Mouse (Mus musculus) urinary bladder, postnatal 36 days (tissue): ENCODE results near the gene Ces2b.
"Not testable (repeated sequence)": the region's sequence is repeated elsewhere in the genome, so short reads cannot be mapped to it uniquely, and the experiment has no call there.

Source experiments
- DNase-seq, 2 experiments: peaks; one replicate each; pipeline ENCODE4 v3.0.0; 2022; ENCODE audit warnings: low spot score in 2 of 2, mixed read lengths in 1 of 2

Gene Ces2b

GRCm38 (mm10) chr8:104831440-104831839, at the start of gene Ces2b:
TSS of gene Ces2b (plus strand) at chr8:104831572.
- no peak for DNase-seq

DNA sequence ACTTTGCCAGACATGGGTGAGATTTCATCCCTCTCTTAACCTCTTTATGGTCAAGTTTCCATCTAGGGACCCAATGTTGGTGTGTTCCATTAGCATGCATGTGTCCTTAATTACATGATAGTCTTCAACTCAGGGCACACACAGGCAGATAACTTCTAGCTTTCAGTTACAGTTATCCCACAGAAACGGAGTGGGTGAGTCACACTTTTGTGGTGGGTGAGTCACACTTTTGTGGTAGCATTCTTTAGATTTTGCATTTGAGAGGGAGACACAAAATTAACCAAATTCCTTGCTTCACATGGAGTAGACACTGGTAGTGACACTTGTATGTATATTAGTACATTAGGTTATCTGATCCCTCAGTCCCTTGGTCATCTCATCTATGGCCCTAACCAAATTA, 44.3 kb upstream of the Ces2b start:
- no peak for DNase-seq

GRCm38 (mm10) chr8:104788929-104789328, 42.4 kb upstream of the Ces2b start:
- DNase-seq, result no peak

DNA sequence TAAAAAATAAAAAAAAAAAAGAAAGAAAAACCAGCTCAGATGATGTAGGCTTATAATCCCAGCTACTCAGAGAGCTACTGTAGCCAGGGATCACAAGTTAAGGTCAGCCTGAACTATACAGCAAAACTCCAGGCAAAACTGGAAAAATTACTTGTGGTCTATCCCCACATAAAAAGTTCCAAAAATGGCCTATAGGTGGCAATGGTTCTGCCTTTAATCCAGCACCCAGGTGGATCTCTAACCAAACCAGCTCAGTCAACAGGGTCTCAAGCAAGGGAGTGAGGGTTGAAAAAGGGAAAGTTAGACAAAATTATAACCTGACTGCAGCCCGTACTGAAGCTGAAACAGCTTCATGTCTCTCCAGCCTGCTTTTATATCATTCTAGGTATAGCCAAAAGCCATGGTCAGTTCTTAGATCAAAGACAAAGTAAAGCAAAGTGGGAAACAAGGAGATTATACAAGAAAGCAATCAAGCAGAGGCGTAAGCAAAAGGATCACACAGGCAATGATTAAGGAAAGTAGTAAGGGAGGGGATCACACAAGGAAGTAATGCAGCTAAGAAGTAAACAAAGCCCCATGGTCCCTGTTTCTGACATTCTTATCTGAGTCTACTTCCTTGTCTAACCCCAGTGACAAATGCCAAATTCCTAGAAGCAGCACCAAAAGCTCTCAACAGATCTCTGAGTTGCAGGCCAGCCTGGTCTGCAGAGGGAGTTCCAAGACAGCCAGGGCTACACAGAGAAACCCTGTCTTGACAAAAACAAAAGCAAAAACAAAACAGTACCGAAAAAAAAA, 41.3 kb upstream of the Ces2b start:
- peak in 1 of 2 experiments; percentile 20 for DNase-seq

- no peak for DNase-seq
Measured at GRCm38 (mm10) chr8:104799385-104799784, 32.0 kb upstream of the Ces2b start.

DNA sequence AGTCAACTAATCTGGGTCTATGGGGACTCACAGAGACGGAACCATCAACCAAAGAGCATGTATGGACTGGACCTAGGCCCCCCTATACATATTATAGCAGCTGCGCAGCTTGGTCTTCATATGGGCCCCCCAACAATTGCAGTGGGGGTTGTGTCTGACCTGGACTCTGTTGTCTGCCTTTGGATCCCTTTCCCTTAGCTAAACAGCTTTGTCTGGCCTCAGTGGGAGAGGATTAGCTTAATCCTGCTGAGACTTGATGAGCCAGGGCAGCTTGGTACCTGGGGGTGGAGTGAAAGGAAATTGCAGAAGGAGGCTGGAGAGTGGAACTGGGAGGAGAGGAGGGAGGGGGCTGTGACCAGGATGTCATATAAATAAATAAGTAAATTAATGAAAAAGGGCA, 25.2 kb upstream of the Ces2b start:
- no peak for DNase-seq

DNA sequence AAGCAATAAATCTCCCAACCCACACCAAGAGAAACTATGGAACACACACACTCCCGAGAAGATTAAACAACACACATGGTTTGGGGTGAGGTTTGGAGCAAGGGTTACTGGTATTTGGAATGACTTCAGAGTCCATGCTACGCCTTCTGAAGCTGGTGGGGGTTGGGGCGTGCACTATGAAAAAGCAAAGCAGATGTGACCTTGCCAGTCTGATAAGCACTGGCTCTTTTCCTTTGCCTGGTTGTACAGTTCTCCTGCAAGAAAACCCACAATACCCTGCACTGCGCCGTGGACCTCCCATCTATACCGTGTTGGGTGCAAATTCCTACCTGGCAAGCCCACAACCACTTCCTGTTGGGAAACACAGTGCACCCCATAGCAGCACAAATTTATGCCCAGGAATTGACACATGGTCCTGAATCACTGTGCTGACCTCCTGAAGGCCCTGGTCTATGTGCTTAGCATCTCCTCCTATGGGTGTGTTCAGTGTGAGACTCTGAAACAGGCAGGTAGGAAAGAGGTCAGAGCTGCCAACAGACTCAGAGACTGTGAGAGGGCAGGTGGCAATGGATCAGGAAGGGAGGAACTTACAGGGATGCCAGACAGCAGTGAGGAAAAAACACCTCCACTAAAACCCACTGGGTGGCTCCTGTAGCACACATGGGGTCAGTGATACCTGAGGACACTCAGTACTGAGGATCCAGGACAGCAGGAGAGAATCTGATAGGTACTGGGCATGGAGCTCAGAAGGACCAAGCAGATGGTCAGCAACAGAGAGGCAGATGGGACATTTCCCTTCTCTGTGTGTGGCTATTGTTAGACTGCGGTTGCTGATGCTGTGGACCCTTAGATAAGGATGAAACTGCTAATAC, 22.6 kb upstream of the Ces2b start:
- no peak for DNase-seq

GRCm38 (mm10) chr8:104809436-104809835, 21.9 kb upstream of the Ces2b start:
- DNase-seq, result no peak

DNA sequence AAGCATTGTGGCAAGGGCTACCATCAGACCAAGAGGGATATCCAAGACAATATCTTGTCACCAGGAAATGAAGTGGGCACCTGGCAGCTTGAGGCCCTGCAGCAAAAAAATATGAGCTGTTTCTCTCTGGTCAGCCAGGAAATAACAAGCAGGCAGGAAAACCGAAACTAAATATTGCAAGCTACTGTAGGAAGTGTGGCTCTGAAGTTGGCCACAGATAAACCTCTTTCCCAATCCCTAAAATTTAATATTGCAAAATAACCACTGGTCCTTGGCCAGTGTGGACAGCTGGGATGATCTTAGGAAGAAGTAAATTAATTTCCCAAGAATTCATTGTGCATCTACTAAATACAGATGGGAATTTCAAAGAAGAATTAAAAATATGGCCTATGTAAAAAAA, 4.5 kb upstream of the Ces2b start:
- no peak for DNase-seq

GRCm38 (mm10) chr8:104828221-104828620, 3.2 kb upstream of the Ces2b start:
- no peak for DNase-seq

- DNase-seq, result no peak
Measured at GRCm38 (mm10) chr8:104841360-104842078, 10.1 kb downstream of the Ces2b start.

- no peak for DNase-seq
Measured at GRCm38 (mm10) chr8:104846831-104847230, 15.5 kb downstream of the Ces2b start, which contains the start of gene Ces2c. TSS of gene Ces2c (plus strand) at chr8:104847068.

- DNase-seq, result no peak
Measured at GRCm38 (mm10) chr8:104847741-104848462, 16.5 kb downstream of the Ces2b start.

DNA sequence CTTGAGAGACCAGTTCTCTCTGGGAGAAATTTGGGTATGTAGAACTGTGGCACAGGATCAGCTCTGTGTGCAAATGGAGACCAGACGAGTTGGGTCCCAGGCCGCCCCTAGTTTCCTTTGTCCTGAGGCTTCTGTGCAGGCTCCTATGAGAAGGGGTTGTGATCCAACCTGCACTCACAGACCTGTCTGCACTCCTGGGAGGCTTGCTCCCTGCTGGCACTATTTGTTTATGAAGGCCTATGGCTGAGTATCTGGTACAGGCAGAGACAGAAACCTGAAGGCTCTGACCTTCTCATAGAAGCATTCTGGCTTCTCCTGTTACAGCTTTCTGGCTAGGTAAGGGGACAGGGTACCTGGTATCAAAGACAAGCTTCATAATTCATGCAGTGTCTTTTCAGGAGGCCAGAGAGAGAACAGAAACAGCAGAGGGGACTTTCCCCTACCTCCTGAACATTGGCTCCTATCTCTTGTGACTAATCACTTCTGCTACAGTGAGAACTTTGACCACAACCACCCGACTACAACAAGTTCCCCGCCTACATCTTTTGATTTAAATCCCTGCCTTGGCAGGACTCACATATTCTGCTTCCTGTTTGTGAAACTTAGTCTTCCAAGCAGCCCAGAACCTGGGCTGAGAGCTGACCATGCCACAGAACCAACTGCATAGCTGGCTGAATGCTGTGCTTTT, 35.6 kb downstream of the Ces2b start:
- not testable (repeated sequence) for DNase-seq

DNA sequence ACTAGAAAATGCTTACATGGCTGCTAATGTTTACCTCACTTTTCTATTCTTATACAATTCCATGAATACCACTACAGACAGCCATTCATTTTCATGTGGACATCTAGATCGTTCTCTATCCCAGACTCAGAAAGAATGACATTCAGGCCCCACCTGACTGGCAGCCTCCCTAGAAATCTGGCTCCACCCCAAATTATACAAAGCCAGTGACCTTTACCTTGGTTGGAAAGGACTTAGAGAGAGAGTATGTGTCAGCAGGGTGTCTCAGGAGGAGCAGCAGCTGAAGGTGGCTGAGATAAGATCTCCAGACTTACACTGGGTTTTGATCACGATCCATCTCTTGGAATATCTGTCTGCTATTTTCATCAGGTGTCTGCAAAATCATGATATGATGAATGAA, 37.5 kb downstream of the Ces2b start:
- not testable (repeated sequence) for DNase-seq

DNA sequence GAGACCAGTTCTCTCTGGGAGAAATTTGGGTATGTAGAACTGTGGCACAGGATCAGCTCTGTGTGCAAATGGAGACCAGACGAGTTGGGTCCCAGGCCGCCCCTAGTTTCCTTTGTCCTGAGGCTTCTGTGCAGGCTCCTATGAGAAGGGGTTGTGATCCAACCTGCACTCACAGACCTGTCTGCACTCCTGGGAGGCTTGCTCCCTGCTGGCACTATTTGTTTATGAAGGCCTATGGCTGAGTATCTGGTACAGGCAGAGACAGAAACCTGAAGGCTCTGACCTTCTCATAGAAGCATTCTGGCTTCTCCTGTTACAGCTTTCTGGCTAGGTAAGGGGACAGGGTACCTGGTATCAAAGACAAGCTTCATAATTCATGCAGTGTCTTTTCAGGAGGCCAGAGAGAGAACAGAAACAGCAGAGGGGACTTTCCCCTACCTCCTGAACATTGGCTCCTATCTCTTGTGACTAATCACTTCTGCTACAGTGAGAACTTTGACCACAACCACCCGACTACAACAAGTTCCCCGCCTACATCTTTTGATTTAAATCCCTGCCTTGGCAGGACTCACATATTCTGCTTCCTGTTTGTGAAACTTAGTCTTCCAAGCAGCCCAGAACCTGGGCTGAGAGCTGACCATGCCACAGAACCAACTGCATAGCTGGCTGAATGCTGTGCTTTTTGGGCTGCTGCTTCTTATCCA, 55.0 kb downstream of the Ces2b start:
- not testable (repeated sequence) for DNase-seq
